In the genomic region with DNA sequence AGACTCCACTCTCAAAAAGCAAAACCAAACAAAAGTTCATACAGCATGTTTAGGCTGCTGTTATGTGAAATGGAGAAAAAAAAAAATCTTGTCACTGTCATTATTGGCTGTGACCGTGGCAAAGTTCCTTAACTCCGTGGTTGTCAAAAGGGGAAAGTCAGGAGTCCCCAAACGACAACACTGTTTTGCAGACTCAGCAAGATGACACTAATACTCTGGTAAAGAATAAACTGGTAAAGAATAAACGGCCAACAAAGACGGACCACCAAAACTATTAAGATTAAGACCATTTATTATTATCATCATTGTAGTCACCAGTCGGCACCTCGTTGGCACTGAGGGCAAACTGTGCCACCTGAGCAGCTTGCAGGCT, we compare ENCODE assay signal across 8 mouse cellular contexts. TPM values are rescaled to one million over a fixed set of nuclear protein-coding genes. Genes with fewer than 3 reads are reported as not detected.
DNase-seq lines count a peak whose midpoint lies in the region; ATAC-seq and TF ChIP-seq lines count a peak whose summit lies in the region.

No protein-coding gene starts in this region.

- no peaks in the 10 kb centered on the region for H3K27me3 ChIP-seq in kidney, embryonic 15.5 days
- no peaks in the 10 kb centered on the region for H3K27me3 ChIP-seq in hindbrain, embryonic 15.5 days
- H3K27me3 ChIP-seq in midbrain, embryonic 15.5 days (replicated peaks): no peaks in the 10 kb centered on the region

- peaks cover 81% of the 10 kb centered on the region for H3K36me3 ChIP-seq in kidney, embryonic 15.5 days
- peaks cover 69% of the 10 kb centered on the region for H3K36me3 ChIP-seq in hindbrain, embryonic 15.5 days
- peaks cover 62% of the 10 kb centered on the region for H3K36me3 ChIP-seq in midbrain, embryonic 15.5 days (replicated peaks)

- peak overlapping the region; percentile 71 for H3K4me2 ChIP-seq in kidney, embryonic 15.5 days
- H3K4me2 ChIP-seq in hindbrain, embryonic 15.5 days: peak overlapping the region; percentile 74
- peak overlapping the region; percentile 73 for H3K4me2 ChIP-seq in midbrain, embryonic 15.5 days

- H3K9ac ChIP-seq in kidney, embryonic 15.5 days: peak overlapping the region; percentile 92
- peak overlapping the region; percentile 91 for H3K9ac ChIP-seq in hindbrain, embryonic 15.5 days
- peak overlapping the region; percentile 69 for H3K9ac ChIP-seq in midbrain, embryonic 15.5 days

- no peaks in the 10 kb centered on the region for H3K9me3 ChIP-seq in kidney, embryonic 15.5 days (replicated peaks)
- H3K9me3 ChIP-seq in hindbrain, embryonic 15.5 days: no peaks in the 10 kb centered on the region
- no peaks in the 10 kb centered on the region for H3K9me3 ChIP-seq in midbrain, embryonic 15.5 days

- no peak for DNase-seq in kidney, postnatal 4 days
- no peak for DNase-seq in cerebellum, adult 9-10 months
- no peak for DNase-seq in urinary bladder, postnatal 14 days (ENCODE audit: low spot score)
- DNase-seq in cerebellum, postnatal 10 days: no peak

- no peak for TF ChIP-seq POLR2A in cortical plate, adult 2 months (IDR thresholded peaks at IDR 0.05; ENCODE audit: extremely low read depth, insufficient read depth, low read length)

- peaks cover 67% of the 10 kb centered on the region for H3K4me1 ChIP-seq in kidney, embryonic 15.5 days
- no peaks in the 10 kb centered on the region for H3K4me1 ChIP-seq in cortical plate, adult 2 months (ENCODE audit: control insufficient read depth, insufficient read depth, low read length)
- peaks cover 42% of the 10 kb centered on the region for H3K4me1 ChIP-seq in hindbrain, embryonic 15.5 days (replicated peaks)
- peaks cover 34% of the 10 kb centered on the region for H3K4me1 ChIP-seq in midbrain, embryonic 15.5 days

- peak overlapping the region; percentile 84 for H3K4me3 ChIP-seq in kidney, embryonic 15.5 days (replicated peaks)
- H3K4me3 ChIP-seq in cortical plate, adult 2 months (ENCODE audit: insufficient read depth, low read length): peak overlapping the region; percentile 76
- peak overlapping the region; percentile 89 for H3K4me3 ChIP-seq in hindbrain, embryonic 15.5 days
- peak overlapping the region; percentile 83 for H3K4me3 ChIP-seq in midbrain, embryonic 15.5 days

- WGBS in kidney, embryonic 15.5 days: 1% methylated on average over 7 of the region's 7 CpGs
- WGBS in hindbrain, embryonic 15.5 days: 5% methylated on average over 7 of the region's 7 CpGs
- 3% methylated on average over 7 of the region's 7 CpGs for WGBS in midbrain, embryonic 15.5 days

- ATAC-seq in kidney, embryonic 15.5 days (replicated peaks; ENCODE audit: low FRiP score): no peak
- ATAC-seq in hindbrain, embryonic 15.5 days (ENCODE audit: low FRiP score, low read depth): no peak
- no peak for ATAC-seq in midbrain, embryonic 15.5 days (replicated peaks)

- no peak for TF ChIP-seq CTCF in cortical plate, adult 2 months (IDR thresholded peaks at IDR 0.05; ENCODE audit: extremely low read depth, insufficient read depth, low read length)

- peak overlapping the region; percentile 92 for H3K27ac ChIP-seq in kidney, embryonic 15.5 days
- H3K27ac ChIP-seq in cortical plate, adult 2 months (ENCODE audit: insufficient read depth, low read length): no peak overlapping the region
- H3K27ac ChIP-seq in hindbrain, embryonic 15.5 days (replicated peaks): peak overlapping the region; percentile 89
- peak overlapping the region; percentile 85 for H3K27ac ChIP-seq in midbrain, embryonic 15.5 days

RNA-seq across cellular contexts. Expression of gene Rad23a, which starts 0.6 kb away (rescaled TPM):
- polyA plus RNA-seq in kidney, embryonic 15.5 days (2015; fragmentation: Nextera tagmentation; extraction: Ambion mirVana): 112 and 122 TPM in 2 replicates
- polyA plus RNA-seq in cortical plate, adult 2 months (2012; rRNA removed): 84.7 and 85.9 TPM in 2 replicates
- 79.1 and 85.9 TPM in 2 replicates for polyA plus RNA-seq in hindbrain, embryonic 15.5 days (2015; fragmentation: Nextera tagmentation; extraction: Ambion mirVana)
- polyA plus RNA-seq in midbrain, embryonic 15.5 days (2015; fragmentation: Nextera tagmentation; extraction: Ambion mirVana): 88.2 and 91.7 TPM in 2 replicates

RNA-seq across cellular contexts. Expression of gene Calr, which starts 6.9 kb away (rescaled TPM):
- 1,039 and 1,041 TPM in 2 replicates for polyA plus RNA-seq in kidney, embryonic 15.5 days (2015; fragmentation: Nextera tagmentation; extraction: Ambion mirVana)
- 437 and 467 TPM in 2 replicates for polyA plus RNA-seq in cortical plate, adult 2 months (2012; rRNA removed)
- polyA plus RNA-seq in hindbrain, embryonic 15.5 days (2015; fragmentation: Nextera tagmentation; extraction: Ambion mirVana): 700 and 710 TPM in 2 replicates
- polyA plus RNA-seq in midbrain, embryonic 15.5 days (2015; fragmentation: Nextera tagmentation; extraction: Ambion mirVana): 669 and 673 TPM in 2 replicates

RNA-seq across cellular contexts. Expression of gene Gadd45gip1, which starts 8.5 kb away (rescaled TPM):
- 52.6 and 53.0 TPM in 2 replicates for polyA plus RNA-seq in kidney, embryonic 15.5 days (2015; fragmentation: Nextera tagmentation; extraction: Ambion mirVana)
- 26.0 and 31.2 TPM in 2 replicates for polyA plus RNA-seq in cortical plate, adult 2 months (2012; rRNA removed)
- 39.7 and 40.6 TPM in 2 replicates for polyA plus RNA-seq in hindbrain, embryonic 15.5 days (2015; fragmentation: Nextera tagmentation; extraction: Ambion mirVana)
- 35.5 and 36.1 TPM in 2 replicates for polyA plus RNA-seq in midbrain, embryonic 15.5 days (2015; fragmentation: Nextera tagmentation; extraction: Ambion mirVana)

RNA-seq across cellular contexts. Expression of gene Farsa, which starts 16.9 kb away (rescaled TPM):
- polyA plus RNA-seq in kidney, embryonic 15.5 days (2015; fragmentation: Nextera tagmentation; extraction: Ambion mirVana): 102 and 103 TPM in 2 replicates
- 58.7 and 60.4 TPM in 2 replicates for polyA plus RNA-seq in cortical plate, adult 2 months (2012; rRNA removed)
- 108 and 112 TPM in 2 replicates for polyA plus RNA-seq in hindbrain, embryonic 15.5 days (2015; fragmentation: Nextera tagmentation; extraction: Ambion mirVana)
- polyA plus RNA-seq in midbrain, embryonic 15.5 days (2015; fragmentation: Nextera tagmentation; extraction: Ambion mirVana): 126 and 127 TPM in 2 replicates

RNA-seq across cellular contexts. Expression of gene Dand5, which starts 17.2 kb away (rescaled TPM):
- polyA plus RNA-seq in kidney, embryonic 15.5 days (2015; fragmentation: Nextera tagmentation; extraction: Ambion mirVana): 6.3 and 7.0 TPM in 2 replicates
- polyA plus RNA-seq in cortical plate, adult 2 months (2012; rRNA removed): 14.9 and 16.0 TPM in 2 replicates
- polyA plus RNA-seq in hindbrain, embryonic 15.5 days (2015; fragmentation: Nextera tagmentation; extraction: Ambion mirVana): 14.0 and 15.1 TPM in 2 replicates
- polyA plus RNA-seq in midbrain, embryonic 15.5 days (2015; fragmentation: Nextera tagmentation; extraction: Ambion mirVana): 12.3 and 13.4 TPM in 2 replicates
